Mouse (Mus musculus): ENCODE measurements around the gene Dlg1. TPM values are rescaled to one million over a fixed set of nuclear protein-coding genes. Genes with fewer than 3 reads are reported as not detected.

The Dlg1 gene
- polyA plus RNA-seq, 1 experiment from 2014 or later: 28.5 TPM

- H3K36me3 ChIP-seq (ENCODE audit: control insufficient read depth, insufficient read depth, low read length): no peaks in the 10 kb centered on the region
- 71% methylated on average over 5 of the region's 5 CpGs for WGBS
- no peaks in the 10 kb centered on the region for H3K9me3 ChIP-seq (ENCODE audit: control insufficient read depth, low read length)
- no peak for ATAC-seq (replicated peaks; ENCODE audit: low FRiP score, low TSS enrichment, low read depth)
- DNase-seq (ENCODE audit: low spot score): no peak
- H3K4me1 ChIP-seq (replicated peaks; ENCODE audit: control insufficient read depth, insufficient read depth, low read length): no peaks in the 10 kb centered on the region; the same call in 1 of the 2 replicates
- H3K9ac ChIP-seq (ENCODE audit: low read length): no peak overlapping the region
- no peaks in the 10 kb centered on the region for H3K27me3 ChIP-seq (replicated peaks; ENCODE audit: control insufficient read depth, insufficient read depth, low read length)
- H3K4me2 ChIP-seq (ENCODE audit: low read length): no peak overlapping the region
- no peak overlapping the region for H3K4me3 ChIP-seq (ENCODE audit: low read depth, low read length)
- H3K27ac ChIP-seq (ENCODE audit: low read depth): no peak overlapping the region
These were observed 3.8 kb upstream of the Dlg1 start for GRCm38 (mm10) chr16:31659453-31659852.

- peak overlapping the region; percentile 89 for H3K4me3 ChIP-seq (ENCODE audit: low read depth, low read length)
- peaks cover 8% of the 10 kb centered on the region; the same call in 1 of the 2 replicates for H3K4me1 ChIP-seq (replicated peaks; ENCODE audit: control insufficient read depth, insufficient read depth, low read length)
- 12% methylated on average over 22 of the region's 22 CpGs for whole genome bisulfite sequencing
- H3K27me3 ChIP-seq (replicated peaks; ENCODE audit: control insufficient read depth, insufficient read depth, low read length): no peaks in the 10 kb centered on the region
- DNase-seq (ENCODE audit: low spot score) (peak; percentile 64), ATAC-seq (replicated peaks; ENCODE audit: low FRiP score, low TSS enrichment, low read depth) (no peak)
- peaks cover 25% of the 10 kb centered on the region for H3K36me3 ChIP-seq (ENCODE audit: control insufficient read depth, insufficient read depth, low read length)
- peak overlapping the region; percentile 92 for H3K9ac ChIP-seq (ENCODE audit: low read length)
- peak overlapping the region; percentile 64 for H3K4me2 ChIP-seq (ENCODE audit: low read length)
- peak overlapping the region; percentile 97 for H3K27ac ChIP-seq (ENCODE audit: low read depth)
- H3K9me3 ChIP-seq (ENCODE audit: control insufficient read depth, low read length): no peaks in the 10 kb centered on the region
These were observed 476 bp upstream of the Dlg1 start for GRCm38 (mm10) chr16:31662556-31663378.

DNA sequence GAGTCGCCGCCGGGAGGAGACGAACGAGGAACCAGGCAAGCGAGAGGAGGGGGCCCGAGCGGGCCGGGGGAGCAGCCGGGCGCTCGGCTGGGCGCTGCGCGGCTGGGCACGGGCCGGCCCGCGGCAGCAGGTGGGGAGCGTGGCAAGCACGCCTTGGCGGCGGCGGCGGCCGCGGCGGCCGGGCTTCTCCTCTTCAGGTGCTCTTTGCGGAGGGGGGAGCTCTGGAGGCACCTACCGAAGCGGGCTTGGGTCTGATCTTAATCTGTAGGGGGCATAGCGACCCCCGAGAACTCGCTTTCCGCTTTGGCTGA is 999 bp downstream of the Dlg1 start:
- WGBS: under 1% methylated on average over 23 of the region's 36 CpGs
- Histone ChIP-seq H3K4me3 (ENCODE audit: low read depth, low read length) (peak overlapping the region; percentile 89), H3K27ac (ENCODE audit: low read depth) (peak overlapping the region; percentile 97), H3K9ac (ENCODE audit: low read length) (peak overlapping the region; percentile 92), H3K36me3 (ENCODE audit: control insufficient read depth, insufficient read depth, low read length) (peaks cover 34% of the 10 kb centered on the region), H3K4me1 (replicated peaks; ENCODE audit: control insufficient read depth, insufficient read depth, low read length) (peaks cover 8% of the 10 kb centered on the region; the same call in 1 of the 2 replicates), H3K27me3 (replicated peaks; ENCODE audit: control insufficient read depth, insufficient read depth, low read length) (no peaks in the 10 kb centered on the region), H3K9me3 (ENCODE audit: control insufficient read depth, low read length) (no peaks in the 10 kb centered on the region), H3K4me2 (ENCODE audit: low read length) (peak overlapping the region; percentile 64)
- DNase-seq (ENCODE audit: low spot score): no peak
- ATAC-seq (replicated peaks; ENCODE audit: low FRiP score, low TSS enrichment, low read depth): peak; percentile 76

- no peaks in the 10 kb centered on the region for H3K9me3 ChIP-seq (ENCODE audit: control insufficient read depth, low read length)
- no peak overlapping the region for H3K4me3 ChIP-seq (ENCODE audit: low read depth, low read length)
- no peaks in the 10 kb centered on the region for H3K27me3 ChIP-seq (replicated peaks; ENCODE audit: control insufficient read depth, insufficient read depth, low read length)
- no peaks in the 10 kb centered on the region for H3K4me1 ChIP-seq (replicated peaks; ENCODE audit: control insufficient read depth, insufficient read depth, low read length)
- no peak overlapping the region for H3K9ac ChIP-seq (ENCODE audit: low read length)
- H3K27ac ChIP-seq (ENCODE audit: low read depth): no peak overlapping the region
- 92% methylated on average over 1 of the region's 1 CpGs for WGBS
- no peak overlapping the region for H3K4me2 ChIP-seq (ENCODE audit: low read length)
- H3K36me3 ChIP-seq (ENCODE audit: control insufficient read depth, insufficient read depth, low read length): peaks cover 34% of the 10 kb centered on the region
- no peak for DNase-seq (ENCODE audit: low spot score)
- ATAC-seq (replicated peaks; ENCODE audit: low FRiP score, low TSS enrichment, low read depth): no peak
These were observed 9.0 kb downstream of the Dlg1 start for GRCm38 (mm10) chr16:31672202-31672601.

GRCm38 (mm10) chr16:31677463-31677862 is 14.2 kb downstream of the Dlg1 start:
- no peak overlapping the region for H3K27ac ChIP-seq (ENCODE audit: low read depth)
- WGBS: 84% methylated on average over 4 of the region's 4 CpGs
- ATAC-seq (replicated peaks; ENCODE audit: low FRiP score, low TSS enrichment, low read depth) (no peak), DNase-seq (ENCODE audit: low spot score) (no peak)
- no peaks in the 10 kb centered on the region for H3K9me3 ChIP-seq (ENCODE audit: control insufficient read depth, low read length)
- H3K9ac ChIP-seq (ENCODE audit: low read length): no peak overlapping the region
- H3K4me1 ChIP-seq (replicated peaks; ENCODE audit: control insufficient read depth, insufficient read depth, low read length): no peaks in the 10 kb centered on the region
- no peak overlapping the region for H3K4me3 ChIP-seq (ENCODE audit: low read depth, low read length)
- H3K27me3 ChIP-seq (replicated peaks; ENCODE audit: control insufficient read depth, insufficient read depth, low read length): no peaks in the 10 kb centered on the region
- no peak overlapping the region for H3K4me2 ChIP-seq (ENCODE audit: low read length)
- peaks cover 10% of the 10 kb centered on the region for H3K36me3 ChIP-seq (ENCODE audit: control insufficient read depth, insufficient read depth, low read length)

- no peak for ATAC-seq (replicated peaks; ENCODE audit: low FRiP score, low TSS enrichment, low read depth)
- no peak overlapping the region for H3K9ac ChIP-seq (ENCODE audit: low read length)
- H3K4me1 ChIP-seq (replicated peaks; ENCODE audit: control insufficient read depth, insufficient read depth, low read length): no peaks in the 10 kb centered on the region
- WGBS: 98% methylated on average over 6 of the region's 6 CpGs
- H3K27ac ChIP-seq (ENCODE audit: low read depth): no peak overlapping the region
- H3K4me3 ChIP-seq (ENCODE audit: low read depth, low read length): no peak overlapping the region
- peaks cover 12% of the 10 kb centered on the region for H3K36me3 ChIP-seq (ENCODE audit: control insufficient read depth, insufficient read depth, low read length)
- no peaks in the 10 kb centered on the region for H3K27me3 ChIP-seq (replicated peaks; ENCODE audit: control insufficient read depth, insufficient read depth, low read length)
- DNase-seq (ENCODE audit: low spot score): no peak
- no peak overlapping the region for H3K4me2 ChIP-seq (ENCODE audit: low read length)
- no peaks in the 10 kb centered on the region for H3K9me3 ChIP-seq (ENCODE audit: control insufficient read depth, low read length)
These were observed 19.0 kb downstream of the Dlg1 start for GRCm38 (mm10) chr16:31682291-31682690.

DNA sequence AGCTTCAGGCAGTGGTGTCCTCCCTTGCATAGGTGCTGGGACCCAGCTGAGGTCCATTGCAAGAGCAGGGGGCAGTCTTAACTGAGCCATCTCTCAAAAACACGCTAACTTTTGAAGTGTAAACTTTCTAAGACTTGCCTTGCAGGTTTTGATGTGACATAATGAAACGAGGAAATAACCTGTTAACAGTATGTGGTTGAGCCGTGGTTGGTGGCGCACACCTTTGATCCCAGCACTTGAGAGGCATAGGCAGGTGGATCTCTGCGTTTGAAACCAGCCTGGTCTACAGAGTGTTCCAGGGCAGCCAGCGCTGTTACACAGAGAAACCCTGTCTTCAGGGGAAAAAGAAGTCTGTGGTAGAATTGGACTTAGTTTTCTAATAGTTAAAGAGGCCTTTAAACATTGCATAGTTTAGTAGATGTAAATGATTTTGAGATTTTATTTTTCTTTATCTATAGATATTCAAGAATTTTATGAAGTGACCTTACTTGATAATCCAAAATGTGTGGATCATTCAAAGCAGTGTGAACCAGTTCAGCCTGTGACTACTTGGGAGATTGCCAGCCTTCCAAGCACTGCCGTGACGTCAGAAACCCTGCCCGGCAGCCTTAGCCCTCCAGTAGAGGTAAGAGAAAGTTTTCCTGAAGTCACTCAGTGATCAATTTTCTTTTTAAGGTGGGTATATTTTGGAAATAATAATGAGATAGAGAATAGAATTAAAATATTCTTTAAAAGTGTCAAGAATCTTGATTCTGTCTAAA is 20.6 kb downstream of the Dlg1 start:
- H3K27me3 ChIP-seq (replicated peaks; ENCODE audit: control insufficient read depth, insufficient read depth, low read length): no peaks in the 10 kb centered on the region
- ATAC-seq (replicated peaks; ENCODE audit: low FRiP score, low TSS enrichment, low read depth): no peak
- no peaks in the 10 kb centered on the region for H3K9me3 ChIP-seq (ENCODE audit: control insufficient read depth, low read length)
- H3K4me3 ChIP-seq (ENCODE audit: low read depth, low read length): no peak overlapping the region
- H3K4me1 ChIP-seq (replicated peaks; ENCODE audit: control insufficient read depth, insufficient read depth, low read length): no peaks in the 10 kb centered on the region
- no peak overlapping the region for H3K4me2 ChIP-seq (ENCODE audit: low read length)
- H3K9ac ChIP-seq (ENCODE audit: low read length): no peak overlapping the region
- WGBS: 87% methylated on average over 9 of the region's 9 CpGs
- H3K36me3 ChIP-seq (ENCODE audit: control insufficient read depth, insufficient read depth, low read length): peaks cover 12% of the 10 kb centered on the region
- no peak overlapping the region for H3K27ac ChIP-seq (ENCODE audit: low read depth)
- no peak for DNase-seq (ENCODE audit: low spot score)

DNA sequence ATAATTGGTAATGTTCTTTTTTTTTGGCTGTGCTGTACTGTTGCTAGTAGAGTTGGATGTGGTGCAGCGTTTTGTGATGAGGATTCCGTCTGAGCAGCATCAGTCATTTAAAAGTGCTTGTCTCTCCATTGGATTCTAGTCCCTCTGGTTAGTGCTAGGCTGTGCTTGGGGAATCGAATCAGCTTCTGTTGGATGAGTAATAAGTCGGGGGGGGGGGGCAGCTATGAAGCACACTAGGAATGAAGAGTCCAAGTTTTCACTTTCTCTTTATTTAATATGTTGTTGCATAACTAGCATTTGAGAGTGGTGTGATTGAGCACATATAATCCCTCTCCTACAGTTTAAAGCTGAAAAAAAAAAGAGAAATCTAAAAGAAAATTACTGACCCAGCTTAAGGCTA is 21.5 kb downstream of the Dlg1 start:
- DNase-seq (ENCODE audit: low spot score) (no peak), ATAC-seq (replicated peaks; ENCODE audit: low FRiP score, low TSS enrichment, low read depth) (no peak)
- 84% methylated on average over 4 of the region's 4 CpGs for WGBS
- no peak overlapping the region for H3K27ac ChIP-seq (ENCODE audit: low read depth)
- H3K4me1 ChIP-seq (replicated peaks; ENCODE audit: control insufficient read depth, insufficient read depth, low read length): no peaks in the 10 kb centered on the region
- peaks cover 12% of the 10 kb centered on the region for H3K36me3 ChIP-seq (ENCODE audit: control insufficient read depth, insufficient read depth, low read length)
- no peak overlapping the region for H3K4me2 ChIP-seq (ENCODE audit: low read length)
- no peaks in the 10 kb centered on the region for H3K9me3 ChIP-seq (ENCODE audit: control insufficient read depth, low read length)
- no peak overlapping the region for H3K9ac ChIP-seq (ENCODE audit: low read length)
- H3K27me3 ChIP-seq (replicated peaks; ENCODE audit: control insufficient read depth, insufficient read depth, low read length): no peaks in the 10 kb centered on the region
- no peak overlapping the region for H3K4me3 ChIP-seq (ENCODE audit: low read depth, low read length)
